Mouse (Mus musculus) R1 (cell line): ENCODE measurements around the gene Ep300.

Source experiments
- DNase-seq: peaks from one replicate; pipeline ENCODE4 v3.0.0-alpha.2; 2018; ENCODE audit warnings: low read depth, low spot score

Gene Ep300

DNA sequence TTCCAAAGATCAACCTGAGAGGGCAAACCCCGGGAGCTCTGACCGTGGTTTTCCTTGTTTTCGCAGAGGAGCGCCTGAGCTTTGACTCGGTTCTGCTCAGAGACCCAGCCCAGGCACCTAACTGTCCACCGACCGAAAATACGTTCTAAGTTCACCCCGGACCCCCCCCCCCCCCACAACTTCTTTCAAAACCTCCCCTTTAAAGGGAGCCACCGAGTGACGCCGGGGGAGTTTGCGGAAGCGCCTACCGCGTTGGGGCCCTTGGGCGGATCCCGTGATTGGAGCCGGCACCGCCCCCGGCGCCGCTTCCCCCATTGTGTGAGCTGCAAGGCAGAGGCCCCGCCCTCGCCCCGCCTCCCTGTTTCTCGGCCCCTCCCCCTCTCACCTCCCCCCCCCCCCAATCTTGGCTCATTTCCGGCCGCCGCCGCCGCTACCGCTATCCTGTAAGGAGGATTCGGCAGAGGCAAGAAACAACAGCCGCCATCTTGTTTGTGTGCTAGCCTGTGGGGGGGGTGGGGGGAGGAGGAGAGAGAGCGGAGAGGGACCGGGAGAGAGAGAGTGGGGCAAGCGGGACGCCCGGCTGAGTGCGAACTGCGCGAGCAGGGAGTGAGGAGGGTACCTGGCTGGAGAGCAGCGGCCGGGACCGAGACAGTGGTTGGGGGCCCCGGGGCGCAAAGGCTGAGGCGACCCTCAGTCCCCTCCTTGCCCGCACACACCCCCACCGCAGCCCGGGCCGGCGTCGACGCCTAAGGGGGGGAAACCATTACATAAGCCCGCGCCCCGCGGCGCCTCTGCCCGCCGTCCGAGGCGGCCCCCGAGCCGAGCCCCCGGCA is at the start of gene Ep300:
TSS of gene Ep300 (plus strand) at position 439 of the 833 bp plus-strand sequence.
- DNase-seq = peak; percentile 96

GRCm38 (mm10) chr15:81535881-81536351 is 49.2 kb upstream of the Ep300 start:
- DNase-seq = peak; percentile 89

DNA sequence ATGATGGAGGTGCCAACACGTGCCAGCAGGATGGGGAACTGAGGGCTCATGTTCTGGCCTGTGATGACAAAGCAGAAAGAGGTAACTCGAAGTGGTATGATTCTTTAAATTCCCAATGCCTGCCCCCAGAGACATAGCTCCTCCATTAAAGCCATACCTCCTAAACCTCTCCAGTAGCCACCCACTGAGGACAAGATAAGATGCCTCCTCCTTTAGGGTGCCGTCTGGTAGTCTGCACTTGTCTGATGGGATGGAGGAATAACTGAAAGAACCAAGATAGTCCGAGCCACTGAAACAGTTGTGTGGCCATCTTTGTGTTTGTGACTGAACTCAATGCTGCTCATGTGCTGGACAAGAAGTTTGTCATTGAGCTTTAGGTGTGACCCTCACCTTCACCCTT is 47.0 kb upstream of the Ep300 start:
- DNase-seq = no peak

DNA sequence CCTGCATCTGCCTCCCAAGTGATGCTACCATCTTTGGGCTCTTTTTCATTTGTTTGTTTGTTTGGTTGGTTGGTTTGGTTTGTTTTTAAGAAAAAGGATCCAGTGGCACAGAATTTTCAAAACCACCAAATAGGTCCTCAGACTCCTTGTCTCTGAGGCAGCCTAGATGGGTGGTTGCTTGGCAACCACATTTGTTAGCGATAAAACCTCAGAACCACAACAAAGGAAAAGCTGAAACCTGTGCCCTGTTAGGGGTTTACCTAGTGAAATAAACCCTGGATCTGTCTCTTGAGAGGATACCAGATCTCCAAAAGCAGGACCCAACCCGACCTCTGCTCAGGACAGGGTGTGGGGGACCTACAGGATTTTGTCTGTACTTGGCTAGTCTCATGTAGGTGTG is 45.6 kb upstream of the Ep300 start:
- peak; percentile 42 for DNase-seq

- DNase-seq = peak; percentile 72
Measured at GRCm38 (mm10) chr15:81544916-81545315, 40.2 kb upstream of the Ep300 start.

GRCm38 (mm10) chr15:81545387-81546176 is 39.6 kb upstream of the Ep300 start:
- no peak for DNase-seq

DNA sequence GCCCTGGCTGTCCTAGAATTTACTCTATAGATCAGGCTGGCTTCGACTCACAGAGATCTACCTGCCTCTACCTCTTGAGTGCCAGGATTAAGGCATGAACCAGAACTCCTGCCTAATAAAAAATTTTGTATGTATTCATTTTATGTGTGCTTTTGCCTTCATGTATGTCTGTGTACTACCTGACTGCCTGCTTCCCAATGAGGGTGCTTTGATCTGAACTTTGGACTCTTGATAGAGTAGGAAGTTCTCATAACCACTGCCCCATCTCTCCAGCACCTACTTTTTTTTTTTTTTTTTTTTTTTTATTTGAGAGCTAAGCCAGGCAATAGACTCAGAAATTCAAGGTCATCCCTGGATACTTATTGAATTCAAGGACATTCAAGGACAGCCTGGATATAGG is 31.7 kb upstream of the Ep300 start:
- DNase-seq = no peak

- peak; percentile 74 for DNase-seq
Measured at GRCm38 (mm10) chr15:81554558-81555297, 30.4 kb upstream of the Ep300 start.

GRCm38 (mm10) chr15:81555986-81556385 is 29.2 kb upstream of the Ep300 start:
- DNase-seq = no peak

GRCm38 (mm10) chr15:81561501-81561900 is 23.6 kb upstream of the Ep300 start:
- peak; percentile 81 for DNase-seq

DNA sequence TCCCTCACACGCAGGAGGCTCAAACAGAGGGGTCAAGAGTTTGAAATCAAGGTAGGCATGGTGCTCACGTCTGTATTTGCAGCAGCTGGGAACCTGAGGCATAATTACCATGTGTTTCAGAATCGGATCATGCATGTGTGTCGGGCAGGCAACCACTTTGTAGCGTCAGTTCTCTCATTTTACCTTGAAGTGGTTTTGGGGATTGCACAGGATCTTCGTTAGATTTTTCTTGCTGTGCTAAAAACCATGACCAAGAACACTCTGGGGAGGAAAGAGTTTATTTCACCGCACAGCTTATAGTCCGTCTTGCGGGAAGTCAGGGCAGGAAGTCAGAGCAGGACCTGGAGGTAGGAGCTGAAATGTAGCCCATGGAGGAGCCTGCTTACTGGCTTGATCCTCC is 23.2 kb upstream of the Ep300 start:
- DNase-seq = no peak

GRCm38 (mm10) chr15:81562491-81563488 is 22.4 kb upstream of the Ep300 start:
- DNase-seq = peak; percentile 50

DNA sequence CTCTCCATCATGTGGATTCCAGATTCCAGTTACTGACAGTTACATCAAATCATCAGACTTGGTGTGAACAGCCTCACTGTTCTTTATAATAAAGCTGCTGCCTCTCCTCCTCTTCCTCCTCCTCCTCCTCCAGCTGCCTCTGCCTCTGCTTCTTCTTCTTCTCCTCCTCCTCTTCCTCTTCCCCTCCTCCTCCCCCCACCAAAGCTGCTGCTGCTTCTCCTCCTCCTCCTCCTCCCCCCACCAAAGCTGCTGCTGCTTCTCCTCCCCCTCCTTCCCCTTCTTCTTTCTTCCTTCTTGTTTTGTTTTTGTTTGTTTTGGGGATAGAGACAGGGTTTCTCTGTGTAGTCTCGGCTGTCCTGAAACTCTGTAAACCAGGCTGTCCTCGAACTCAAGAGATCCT is 17.1 kb upstream of the Ep300 start:
- DNase-seq = no peak

GRCm38 (mm10) chr15:81568592-81568991 is 16.6 kb upstream of the Ep300 start:
- DNase-seq = no peak

DNA sequence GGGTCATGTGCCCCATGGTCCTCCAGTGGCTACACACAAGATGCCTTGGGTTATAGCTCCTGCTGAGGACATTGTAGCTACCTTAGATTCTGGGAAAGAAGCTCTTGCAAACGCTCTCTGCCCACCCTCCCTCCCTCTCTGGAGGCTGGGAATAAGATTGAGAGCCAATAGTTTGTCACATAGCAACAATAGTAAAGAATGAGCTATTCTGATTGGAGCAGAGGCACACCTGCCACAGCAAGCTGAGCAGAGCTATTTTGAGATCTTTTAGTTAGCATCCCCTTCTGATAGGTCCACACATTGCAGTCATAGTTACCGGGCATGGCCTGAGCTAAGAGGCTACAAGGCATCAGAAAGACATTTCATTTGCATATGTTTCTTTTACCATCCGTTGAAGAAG is 8.2 kb upstream of the Ep300 start:
- DNase-seq = peak; percentile 80

- DNase-seq = no peak
Measured at GRCm38 (mm10) chr15:81577743-81578165, 7.4 kb upstream of the Ep300 start.

- DNase-seq = no peak
Measured at GRCm38 (mm10) chr15:81584466-81584865, 685 bp upstream of the Ep300 start.

- peak; percentile 86 for DNase-seq
Measured at GRCm38 (mm10) chr15:81585746-81586461, 753 bp downstream of the Ep300 start.

- DNase-seq = no peak
Measured at GRCm38 (mm10) chr15:81586466-81586865, 1.3 kb downstream of the Ep300 start.

DNA sequence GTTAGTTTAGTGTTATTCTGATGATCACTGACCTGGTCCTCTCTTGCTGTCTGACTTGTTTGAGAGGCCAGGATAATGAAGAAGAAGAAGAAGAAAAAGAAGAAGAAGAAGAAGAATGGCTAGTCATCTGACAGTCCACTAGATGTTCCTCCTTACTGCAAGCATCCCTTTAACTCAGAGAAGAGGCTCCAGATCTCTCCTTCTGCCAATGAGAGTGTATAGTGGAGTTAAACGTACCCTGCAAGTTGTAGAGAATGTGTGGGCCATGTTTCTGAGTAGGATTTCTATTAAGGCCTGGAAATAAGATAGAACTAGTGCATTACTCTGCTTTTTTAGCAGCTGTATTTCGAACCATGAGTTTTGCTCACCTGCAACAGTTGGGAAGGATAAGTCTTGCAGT is 2.5 kb downstream of the Ep300 start:
- no peak for DNase-seq
